8 mouse cellular contexts compared by ENCODE assay signal in the genomic region with DNA sequence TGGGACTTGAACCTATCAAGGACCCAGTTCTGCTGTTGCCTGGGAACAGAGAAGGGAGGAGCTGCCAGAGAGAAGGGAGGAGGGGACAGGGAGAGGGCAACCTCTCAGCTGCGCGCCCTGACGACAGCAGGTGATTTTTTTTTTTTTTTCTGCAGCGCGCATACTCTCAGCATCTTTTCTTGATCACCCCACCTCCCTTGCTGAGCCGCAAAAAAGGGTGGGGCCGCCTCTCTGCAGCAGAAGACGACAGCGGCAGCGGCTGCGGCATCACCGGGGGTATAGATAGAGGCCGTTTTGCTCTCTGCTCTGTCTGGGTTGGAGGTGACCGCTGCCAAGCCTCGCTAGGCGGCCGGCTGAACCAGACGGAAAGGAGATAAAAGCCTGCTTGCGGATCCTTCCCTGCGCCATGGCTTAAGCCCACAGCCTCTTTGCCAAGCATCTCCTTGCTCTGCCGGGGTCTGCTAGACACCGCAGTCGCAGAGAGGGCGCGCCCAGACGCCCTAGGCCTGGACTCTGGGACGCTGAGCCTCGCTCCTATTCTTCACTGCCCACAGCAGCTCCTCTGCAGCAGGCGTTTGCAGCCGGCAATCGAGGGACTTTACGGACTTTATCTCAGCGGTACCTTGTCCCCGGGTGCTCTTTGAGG. TPM values are rescaled to one million over a fixed set of nuclear protein-coding genes. Genes with fewer than 3 reads are reported as not detected.
DNase-seq lines count a peak whose midpoint lies in the region; ATAC-seq and TF ChIP-seq lines count a peak whose summit lies in the region.

Map6 (plus strand) TSS at position 197 of the 646 bp plus-strand sequence.

- peak within 1 kb of the TSS; percentile 41; the same call in 1 of the 2 replicates for H3K9ac ChIP-seq in stomach, postnatal 0 days (ENCODE audit: low read length)

- peaks cover 2% of the 10 kb centered on the region; the same call in 1 of the 2 replicates for H3K4me1 ChIP-seq in stomach, postnatal 0 days (replicated peaks; ENCODE audit: control insufficient read depth, insufficient read depth)

- peaks cover 3% of the 10 kb centered on the region; the same call in 1 of the 2 replicates for H3K27me3 ChIP-seq in stomach, postnatal 0 days (ENCODE audit: control insufficient read depth, insufficient read depth, low read length)

- DNase-seq in thymus, postnatal 25 days: peak; percentile 13
- no peak for DNase-seq in thymus, adult 18-20 months
- DNase-seq in cerebellum, adult 9-11 months: peak; percentile 88
- peak; percentile 69 to 71 for DNase-seq in frontal cortex, postnatal 14 days (ENCODE audit: low spot score in 2 of 2)
- peak; percentile 70 to 83 for DNase-seq in left cerebral cortex, adult 8-10 months (ENCODE audit: low spot score in 2 of 2)
- peak; percentile 19 for DNase-seq in stomach, postnatal 0 days (ENCODE audit: low spot score)

- ATAC-seq in megakaryocyte-erythroid progenitor cell, adult 5-6 weeks (replicated peaks; ENCODE audit: low FRiP score, low TSS enrichment, poor library complexity, severe bottlenecking): peak; percentile 68
- 0 out of 2 replicates have a peak, but pooled peaks have one; percentile 16 for ATAC-seq in stomach, postnatal 0 days (ENCODE audit: low FRiP score, low TSS enrichment)
- ATAC-seq in erythroid progenitor cell, adult 5-6 weeks (replicated peaks; ENCODE audit: low FRiP score, poor library complexity, severe bottlenecking): no peak

- 2% methylated on average over 34 of the region's 34 CpGs for WGBS in stomach, postnatal 0 days

- no peaks in the 10 kb centered on the region for H3K36me3 ChIP-seq in stomach, postnatal 0 days (ENCODE audit: control insufficient read depth, insufficient read depth, low read length)

- peak within 1 kb of the TSS; percentile 49 for H3K4me3 ChIP-seq in stomach, postnatal 0 days (ENCODE audit: low read depth, low read length)

- TF ChIP-seq EP300 in stomach, postnatal 0 days (optimal IDR thresholded peaks at IDR 0.05): no peak

- 0 out of 2 replicates have a peak within 1 kb of the TSS, but pooled peaks have one; percentile 20 for H3K27ac ChIP-seq in stomach, postnatal 0 days (replicated peaks)

- no peak for TF ChIP-seq CTCF in stomach, postnatal 0 days (IDR thresholded peaks at IDR 0.05; ENCODE audit: low read depth)

- no peaks in the 10 kb centered on the region for H3K9me3 ChIP-seq in stomach, postnatal 0 days (ENCODE audit: control insufficient read depth, low read length)

- peak within 1 kb of the TSS; percentile 65 for H3K4me2 ChIP-seq in stomach, postnatal 0 days (replicated peaks; ENCODE audit: low read depth)

RNA-seq across cellular contexts. Expression of gene Map6, which starts in this region (rescaled TPM):
- total RNA-seq in left cerebral cortex, adult 8-10 months (2022): 100 to 1,000 TPM; 123 to 146 (median 132) TPM
- not detected in 2 replicates for total RNA-seq in megakaryocyte-erythroid progenitor cell, adult 5-6 weeks (2014; fragmentation: Nextera tagmentation)
- total RNA-seq in megakaryocyte-erythroid progenitor cell, adult 5-6 weeks (2017): not detected in 2 replicates
- polyA plus RNA-seq in stomach, postnatal 0 days (2015; fragmentation: Nextera tagmentation; extraction: Ambion mirVana): 8.7 and 9.1 TPM in 2 replicates
- total RNA-seq in erythroid progenitor cell, adult 5-6 weeks (2015; ENCODE audit: low replicate concordance): not detected in 2 replicates
- total RNA-seq in erythroid progenitor cell, adult 5-6 weeks (2017; ENCODE audit: low replicate concordance): not detected in 2 replicates

Comparison
In these comparisons a context has a peak if more than half of its experiments do, and no peak if none do; other contexts are left out.
1. RNA of gene Map6 (total RNA-seq): 123 to 146 TPM in left cerebral cortex, adult 8-10 months; not detected in megakaryocyte-erythroid progenitor cell, adult 5-6 weeks and not detected in erythroid progenitor cell, adult 5-6 weeks; every median in the first group is over 100 times any median in the second.
2. DNase-seq: peak in thymus, postnatal 25 days (single experiment), cerebellum, adult 9-11 months (single experiment), frontal cortex, postnatal 14 days (2 of 2), left cerebral cortex, adult 8-10 months (2 of 2) and stomach, postnatal 0 days (single experiment); none in thymus, adult 18-20 months (0 of 2).
3. Peak in ATAC-seq in megakaryocyte-erythroid progenitor cell, adult 5-6 weeks; RNA of the gene not detected or under 1 TPM.